ENCODE assay signal across 9 mouse cellular contexts in the genomic region with DNA sequence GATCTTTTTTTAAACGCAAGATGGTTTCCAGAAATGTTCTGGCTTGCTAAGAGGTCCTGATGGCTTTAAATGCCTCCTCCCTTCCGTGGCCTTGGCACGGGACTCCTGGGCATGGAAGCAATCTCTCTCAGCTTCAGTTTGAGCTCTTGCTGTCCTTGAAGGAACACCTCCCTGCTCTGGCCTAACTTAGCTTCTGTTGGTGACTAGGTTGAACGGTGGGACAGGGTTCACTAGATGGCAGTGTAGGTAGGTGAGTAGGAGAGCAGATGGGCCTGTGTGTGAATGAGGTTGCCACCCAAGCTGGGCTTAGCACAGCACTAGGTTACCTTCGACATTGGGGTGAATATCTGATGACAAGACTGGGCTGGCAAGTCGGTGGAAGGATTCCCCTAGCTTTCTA. TPM values are rescaled to one million over a fixed set of nuclear protein-coding genes. Genes with fewer than 3 reads are reported as not detected.
A peak's percentile ranks its signal among the peaks of the same experiment; 100 is the strongest.
DNase-seq lines count a peak whose midpoint lies in the region; ATAC-seq and TF ChIP-seq lines count a peak whose summit lies in the region.
"Had no signal": no experiment of that assay in that cellular context is flagged by ENCODE, and none has a peak within 500 bp of the region (broad histone marks: within the 10 kb centered on the region; RNA-seq: fewer than 3 reads in every experiment).

No protein-coding gene starts in this region.

- no peak for ATAC-seq in hindbrain, postnatal 0 days
- no peak for ATAC-seq in stomach, embryonic 16.5 days (ENCODE audit: insufficient read depth, low FRiP score)

- no peaks in the 10 kb centered on the region for H3K36me3 ChIP-seq in hindbrain, postnatal 0 days (ENCODE audit: insufficient read depth, low read length)
- H3K36me3 ChIP-seq in stomach, embryonic 16.5 days (ENCODE audit: control insufficient read depth, insufficient read depth, low read length), result no peaks in the 10 kb centered on the region

- H3K27ac ChIP-seq in layer of hippocampus, adult 2 months, result peak overlapping the region; percentile 40; the same call in 1 of the 2 replicates
- H3K27ac ChIP-seq in hindbrain, postnatal 0 days, result peak overlapping the region; percentile 57; the same call in 1 of the 2 replicates
- no peak overlapping the region for H3K27ac ChIP-seq in stomach, embryonic 16.5 days (ENCODE audit: low read length)
- H3K27ac ChIP-seq: liver, embryonic 15.5 days had no signal

- DNase-seq in layer of hippocampus, adult 2 months (ENCODE audit: low spot score in 2 of 2), result no peak
- DNase-seq in layer of hippocampus, postnatal 25 days (ENCODE audit: extremely low spot score in 1 of 2, low spot score in 1 of 2), result no peak
- peak; percentile 16 for DNase-seq in adipocyte (ENCODE audit: low spot score)
- no peak for DNase-seq in hindbrain, postnatal 0 days (ENCODE audit: low spot score)
- no peak for DNase-seq in right cerebral cortex, postnatal 4 days
- no peak for DNase-seq in layer of hippocampus, adult 18-20 months (ENCODE audit: low spot score in 2 of 2)
- DNase-seq in ovary, postnatal 14 days (ENCODE audit: low spot score), result no peak

- TF ChIP-seq CTCF in layer of hippocampus, adult 2 months (conservative IDR thresholded peaks at IDR 0.05), result no peak
- TF ChIP-seq CTCF in hindbrain, postnatal 0 days (IDR thresholded peaks at IDR 0.05; ENCODE audit: low read depth), result peak; percentile 23; the same call in 1 of the 2 replicates

- H3K27me3 ChIP-seq in hindbrain, postnatal 0 days (ENCODE audit: insufficient read depth, low read length), result no peaks in the 10 kb centered on the region
- H3K27me3 ChIP-seq in stomach, embryonic 16.5 days (ENCODE audit: control insufficient read depth, insufficient read depth, low read length), result no peaks in the 10 kb centered on the region
- H3K27me3 ChIP-seq: liver, embryonic 15.5 days had no signal

- no peak overlapping the region for H3K4me3 ChIP-seq in layer of hippocampus, adult 2 months
- no peak overlapping the region for H3K4me3 ChIP-seq in hindbrain, postnatal 0 days (ENCODE audit: low read length)
- no peak overlapping the region for H3K4me3 ChIP-seq in stomach, embryonic 16.5 days (replicated peaks; ENCODE audit: low read length)

- no peak overlapping the region for H3K4me2 ChIP-seq in hindbrain, postnatal 0 days (ENCODE audit: low read depth, low read length)
- 0 out of 2 replicates have a peak overlapping the region, but pooled peaks have one; percentile 59 for H3K4me2 ChIP-seq in stomach, embryonic 16.5 days (ENCODE audit: low read depth, low read length)

- WGBS in hindbrain, postnatal 0 days, result 67% methylated on average over 6 of the region's 6 CpGs
- WGBS in stomach, embryonic 16.5 days, result 61% methylated on average over 6 of the region's 6 CpGs

- 0 out of 2 replicates have a peak, but pooled peaks cover 3% of the 10 kb centered on the region for H3K4me1 ChIP-seq in hindbrain, postnatal 0 days (ENCODE audit: insufficient read depth, low read length)
- H3K4me1 ChIP-seq in stomach, embryonic 16.5 days (ENCODE audit: control insufficient read depth, insufficient read depth, low read length), result no peaks in the 10 kb centered on the region

- H3K9me3 ChIP-seq in hindbrain, postnatal 0 days (ENCODE audit: low read length), result no peaks in the 10 kb centered on the region
- H3K9me3 ChIP-seq in stomach, embryonic 16.5 days (replicated peaks; ENCODE audit: control insufficient read depth, low read length), result no peaks in the 10 kb centered on the region
- H3K9me3 ChIP-seq: liver, embryonic 15.5 days had no signal

- no peak overlapping the region for H3K9ac ChIP-seq in hindbrain, postnatal 0 days (replicated peaks; ENCODE audit: low read length)
- H3K9ac ChIP-seq in stomach, embryonic 16.5 days (ENCODE audit: low read length), result peak overlapping the region; percentile 46
- H3K9ac ChIP-seq: liver, embryonic 15.5 days had no signal

RNA-seq across cellular contexts. Expression of gene AI467606, which starts 12.8 kb away (rescaled TPM):
- 1 to 10 TPM; 1.0 to 2.0 TPM for total RNA-seq in layer of hippocampus, adult 2 months (2021)
- 1 to 10 TPM; 1.2 to 1.5 TPM for total RNA-seq in layer of hippocampus, postnatal 25 days (2021)
- 0.68 and 2.3 TPM in 2 replicates for total RNA-seq in hindbrain, postnatal 0 days (2014; rRNA removed)
- polyA plus RNA-seq in hindbrain, postnatal 0 days (2015; fragmentation: Nextera tagmentation; extraction: Ambion mirVana), result 1.0 and 1.1 TPM in 2 replicates
- polyA plus RNA-seq in stomach, embryonic 16.5 days (2015; fragmentation: Nextera tagmentation; extraction: Ambion mirVana), result 6.6 and 7.5 TPM in 2 replicates
- total RNA-seq in layer of hippocampus, adult 18-20 months (2021), result 1 to 10 TPM in 1 of 2 experiments, under 1 TPM in 1; 0.84 to 1.6 TPM

RNA-seq across cellular contexts. Expression of gene Zg16, which starts 16.8 kb away (rescaled TPM):
- total RNA-seq in layer of hippocampus, adult 2 months (2021), result not detected
- not detected for total RNA-seq in layer of hippocampus, postnatal 25 days (2021)
- total RNA-seq in hindbrain, postnatal 0 days (2014; rRNA removed), result not detected in 2 replicates
- polyA plus RNA-seq in hindbrain, postnatal 0 days (2015; fragmentation: Nextera tagmentation; extraction: Ambion mirVana), result not detected in 2 replicates
- polyA plus RNA-seq in stomach, embryonic 16.5 days (2015; fragmentation: Nextera tagmentation; extraction: Ambion mirVana), result 29.5 and 61.7 TPM in 2 replicates
- not detected for total RNA-seq in layer of hippocampus, adult 18-20 months (2021)

RNA-seq across cellular contexts. Expression of gene Qprt, which starts 18.1 kb away (rescaled TPM):
- total RNA-seq in layer of hippocampus, adult 2 months (2021), result not detected
- total RNA-seq in layer of hippocampus, postnatal 25 days (2021), result under 1 TPM; 0.30 to 0.35 TPM
- 1.0 and 2.0 TPM in 2 replicates for total RNA-seq in hindbrain, postnatal 0 days (2014; rRNA removed)
- 1.7 and 1.8 TPM in 2 replicates for polyA plus RNA-seq in hindbrain, postnatal 0 days (2015; fragmentation: Nextera tagmentation; extraction: Ambion mirVana)
- polyA plus RNA-seq in stomach, embryonic 16.5 days (2015; fragmentation: Nextera tagmentation; extraction: Ambion mirVana), result 4.7 and 4.8 TPM in 2 replicates
- under 1 TPM; 0.20 to 0.50 TPM for total RNA-seq in layer of hippocampus, adult 18-20 months (2021)

RNA-seq across cellular contexts. Expression of gene Spn, which starts 33.7 kb away (rescaled TPM):
- under 1 TPM; 0.64 to 0.72 TPM for total RNA-seq in layer of hippocampus, adult 2 months (2021)
- total RNA-seq in layer of hippocampus, postnatal 25 days (2021), result under 1 TPM; 0.28 to 0.42 TPM
- total RNA-seq in hindbrain, postnatal 0 days (2014; rRNA removed), result 0.11 and 0.21 TPM in 2 replicates
- polyA plus RNA-seq in hindbrain, postnatal 0 days (2015; fragmentation: Nextera tagmentation; extraction: Ambion mirVana), result 0.05 and 0.09 TPM in 2 replicates
- 0.77 and 1.3 TPM in 2 replicates for polyA plus RNA-seq in stomach, embryonic 16.5 days (2015; fragmentation: Nextera tagmentation; extraction: Ambion mirVana)
- total RNA-seq in layer of hippocampus, adult 18-20 months (2021), result under 1 TPM; 0.25 to 0.30 TPM
